Mouse (Mus musculus) right cerebral cortex, postnatal 25 days (tissue): ENCODE data around the gene Wipf2.
"Not testable (repeated sequence)": the region's sequence is repeated elsewhere in the genome, so short reads cannot be mapped to it uniquely, and the experiment has no call there.

Source experiments
- DNase-seq: peaks from one replicate; pipeline ENCODE4 v3.0.0; 2022

The Wipf2 gene

GRCm38 (mm10) chr11:98911498-98911897 lies 48.1 kb downstream of the Wipf2 start:
- DNase-seq = no peak

GRCm38 (mm10) chr11:98914196-98914595 lies 50.8 kb downstream of the Wipf2 start:
- no peak for DNase-seq

GRCm38 (mm10) chr11:98916376-98916775 lies 52.9 kb downstream of the Wipf2 start:
- DNase-seq = not testable (repeated sequence)

DNA sequence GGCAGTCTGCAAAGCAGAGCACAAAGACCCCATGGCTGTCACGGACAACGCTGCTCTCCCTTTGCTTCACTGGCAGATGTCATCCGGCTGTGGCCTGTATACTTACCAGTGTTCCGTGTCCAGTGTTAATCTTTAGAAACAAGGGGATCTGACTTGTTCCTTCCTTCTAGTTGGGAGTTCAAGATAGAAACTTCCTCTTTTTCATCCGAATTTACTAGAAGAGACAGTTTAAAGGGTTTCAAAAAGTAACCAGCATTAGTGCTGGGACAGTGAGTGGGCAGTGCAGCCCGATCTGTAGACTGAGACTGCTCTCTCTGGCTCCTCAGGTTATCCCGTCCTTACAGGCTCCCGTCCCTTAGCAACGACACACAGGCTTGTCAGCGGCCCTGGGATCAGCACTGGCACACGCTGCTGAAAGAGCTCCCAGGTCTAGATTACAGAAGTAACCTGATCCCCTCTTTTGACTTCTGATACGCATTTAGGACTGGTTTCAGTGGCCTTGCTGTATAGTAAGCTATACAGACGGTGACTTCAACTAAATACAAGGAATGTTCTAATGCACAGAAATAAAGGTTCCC lies 54.1 kb downstream of the Wipf2 start:
- DNase-seq = no peak

- DNase-seq = no peak
These were observed 54.8 kb downstream of the Wipf2 start for GRCm38 (mm10) chr11:98918231-98918630.

DNA sequence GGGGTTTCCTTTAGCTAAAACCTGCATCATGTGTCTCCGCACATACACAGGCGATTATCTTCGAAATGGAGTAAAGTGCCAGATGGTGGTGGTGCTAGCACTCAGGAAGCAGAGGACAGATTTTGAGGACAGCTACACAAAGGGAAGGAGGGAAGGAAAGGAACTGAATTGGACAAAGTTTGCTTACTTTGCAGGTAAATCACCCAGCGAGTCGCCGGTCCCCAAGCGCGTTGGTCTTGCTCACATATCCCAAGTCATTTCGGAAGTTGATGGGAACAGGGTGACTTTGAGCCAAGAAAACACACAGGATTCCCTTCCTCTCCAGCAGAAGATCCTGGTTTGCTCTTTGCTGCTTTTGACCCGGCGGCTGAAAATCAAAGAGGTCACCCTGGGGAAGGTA lies 55.6 kb downstream of the Wipf2 start:
- DNase-seq = no peak

- not testable (repeated sequence) for DNase-seq
These were observed 58.4 kb downstream of the Wipf2 start for GRCm38 (mm10) chr11:98921813-98922212.

- not testable (repeated sequence) for DNase-seq
These were observed 58.9 kb downstream of the Wipf2 start for GRCm38 (mm10) chr11:98922307-98922706.

DNA sequence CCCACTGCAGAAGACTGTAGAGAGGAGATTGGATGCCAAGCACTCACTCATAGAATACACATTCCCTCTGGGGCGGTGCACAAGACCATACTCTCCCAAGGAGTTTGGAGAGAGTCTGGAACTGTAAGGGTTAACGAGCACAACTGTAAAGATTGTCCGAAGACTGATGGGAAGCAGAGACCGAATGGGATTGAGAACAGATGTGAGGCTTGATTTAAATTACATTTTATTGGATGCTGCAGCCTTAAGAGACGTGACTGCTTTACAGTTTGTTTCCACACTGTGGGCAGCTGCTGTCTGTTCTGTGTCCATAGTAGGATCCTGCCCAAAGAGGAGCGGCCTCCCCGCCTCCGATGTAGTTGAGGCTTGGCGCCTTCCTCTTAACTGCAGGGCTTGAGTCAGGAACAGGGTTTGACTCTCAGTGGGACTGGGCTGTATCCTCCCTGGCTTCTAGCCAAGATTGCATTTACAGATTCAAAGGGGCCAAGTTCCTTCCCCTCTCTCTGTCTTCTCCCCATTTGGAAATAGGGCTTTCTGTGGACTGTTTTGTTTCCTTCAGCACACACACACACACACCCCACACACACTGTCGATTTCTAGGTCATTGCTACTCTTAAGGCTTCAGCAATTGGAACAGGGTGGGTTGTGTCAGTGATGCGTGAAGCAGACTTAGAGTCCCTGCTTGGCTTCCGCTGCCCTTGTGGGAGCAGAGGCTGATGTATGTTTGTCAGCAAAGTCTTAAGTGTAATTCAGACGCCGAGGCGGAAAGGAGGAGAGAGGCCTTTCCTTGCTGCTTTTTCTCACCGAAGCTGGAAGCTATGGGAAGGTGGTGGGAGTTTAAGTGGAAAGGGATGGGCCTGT lies 59.6 kb downstream of the Wipf2 start:
- not testable (repeated sequence) for DNase-seq

GRCm38 (mm10) chr11:98924633-98925175 lies 61.3 kb downstream of the Wipf2 start:
- no peak for DNase-seq

DNA sequence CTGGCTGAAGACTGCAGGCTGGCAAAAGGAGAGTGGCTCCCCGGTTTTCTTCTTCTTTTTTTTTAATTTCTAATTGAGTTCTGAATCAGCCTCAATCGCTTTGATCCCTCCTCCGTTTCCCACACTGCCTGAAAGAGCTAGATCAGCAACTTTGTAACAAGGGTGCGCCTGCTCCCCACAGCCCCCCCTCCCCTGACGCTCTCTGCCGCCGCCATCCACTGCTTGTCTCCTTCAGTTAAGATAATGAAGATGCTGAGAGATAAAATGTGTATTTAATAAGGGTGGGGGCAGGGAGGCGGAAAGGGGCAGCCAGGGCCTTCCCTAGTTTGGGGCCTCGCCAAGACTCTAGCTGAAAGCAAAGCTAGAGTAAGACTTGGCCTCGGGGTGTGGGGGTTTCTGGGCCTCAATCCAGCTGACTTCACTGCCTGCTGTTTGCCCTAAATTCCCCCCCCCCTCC lies 61.9 kb downstream of the Wipf2 start:
- no peak for DNase-seq

DNA sequence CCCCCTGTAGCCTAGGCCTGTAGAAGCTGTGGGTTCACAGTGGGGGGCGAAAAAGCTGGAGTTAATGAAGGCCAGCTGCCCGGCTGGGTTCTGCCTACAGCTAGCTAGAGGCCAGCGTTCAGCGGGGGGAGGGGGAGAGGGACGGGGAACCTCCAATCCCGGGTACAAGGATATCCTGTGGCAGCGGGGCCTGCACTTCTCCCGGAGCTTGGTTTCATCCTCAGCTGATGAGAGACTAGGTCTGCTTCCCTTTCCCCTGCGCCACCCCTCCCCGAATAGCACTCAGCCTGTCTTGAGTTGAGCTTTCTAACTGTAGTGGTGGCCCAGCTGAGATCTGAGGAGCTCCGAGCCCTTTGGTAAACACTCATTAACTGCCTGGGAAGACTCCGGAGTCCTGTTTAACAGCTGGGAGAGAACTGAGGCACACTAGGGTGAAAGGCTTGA lies 62.5 kb downstream of the Wipf2 start:
- no peak for DNase-seq

- DNase-seq = no peak
These were observed 63.1 kb downstream of the Wipf2 start for GRCm38 (mm10) chr11:98926553-98926952.

DNA sequence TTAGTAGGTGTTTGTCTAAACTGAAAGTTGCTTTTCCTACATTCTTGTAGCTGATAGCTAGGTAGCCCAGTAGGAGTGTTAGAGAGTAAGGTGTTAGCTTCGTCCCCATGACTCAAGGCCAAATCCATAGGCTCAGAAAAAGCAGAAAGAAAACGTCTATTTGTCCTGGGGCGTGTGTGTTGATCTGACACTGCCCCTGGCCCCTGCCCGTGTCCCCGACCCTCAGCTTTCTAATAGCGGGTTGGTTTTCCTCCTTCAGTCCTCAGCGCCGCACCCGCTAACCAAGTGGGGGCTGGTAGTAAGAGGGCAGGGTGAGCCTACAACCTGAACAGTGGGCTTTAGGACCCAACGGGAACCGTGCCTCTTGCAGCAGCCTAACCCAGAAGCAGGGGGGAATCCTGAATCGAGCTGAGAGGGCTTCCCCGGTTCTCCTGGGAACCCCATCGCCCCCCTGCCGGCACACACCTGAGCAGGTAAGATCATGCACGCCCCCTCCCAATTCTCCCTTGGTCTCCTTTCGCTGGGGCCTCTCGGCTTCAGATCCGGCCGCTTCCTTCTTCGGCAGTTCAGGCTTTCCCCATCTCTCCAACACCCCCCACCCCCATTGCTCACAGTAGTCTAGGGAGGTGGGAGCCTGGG lies 64.1 kb downstream of the Wipf2 start, which contains the start of gene Rara:
Rara (plus strand) TSS at position 381 of the 639 bp plus-strand sequence.
- no peak for DNase-seq

DNA sequence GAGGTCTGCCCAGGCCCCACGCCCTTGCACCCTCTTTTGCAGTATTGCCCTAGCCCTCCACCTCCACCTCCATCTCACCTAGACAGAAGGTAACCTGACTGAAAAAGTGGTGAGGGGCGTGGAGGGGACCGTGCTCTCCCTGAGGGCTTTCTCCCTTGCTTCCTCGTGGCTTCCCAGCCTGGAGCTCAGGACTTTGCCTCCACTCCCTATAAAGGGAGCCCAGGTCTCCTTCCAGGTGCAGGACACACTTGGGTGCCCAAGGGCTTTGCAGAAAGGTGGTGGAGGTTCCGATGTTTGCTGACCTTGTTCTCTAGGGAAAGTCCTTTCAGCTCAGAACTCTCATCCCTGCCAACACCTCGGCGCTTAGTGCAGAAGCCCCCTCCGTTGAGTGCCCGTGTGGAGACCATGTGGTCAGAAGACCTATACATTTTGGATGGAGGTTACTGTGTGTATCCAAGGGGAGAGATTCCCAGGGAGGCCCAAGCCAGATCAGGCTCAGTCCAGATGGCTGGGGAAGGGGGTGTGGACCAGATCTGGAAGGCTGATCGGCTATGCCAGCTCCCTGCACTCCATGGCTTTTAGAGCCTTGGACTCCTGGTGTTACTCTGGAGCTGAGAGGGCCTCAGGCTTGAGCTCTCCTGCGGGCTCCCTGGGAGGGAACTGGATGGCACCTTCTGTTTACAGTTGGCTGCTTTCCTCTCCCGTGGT lies 64.9 kb downstream of the Wipf2 start:
- DNase-seq = no peak

DNA sequence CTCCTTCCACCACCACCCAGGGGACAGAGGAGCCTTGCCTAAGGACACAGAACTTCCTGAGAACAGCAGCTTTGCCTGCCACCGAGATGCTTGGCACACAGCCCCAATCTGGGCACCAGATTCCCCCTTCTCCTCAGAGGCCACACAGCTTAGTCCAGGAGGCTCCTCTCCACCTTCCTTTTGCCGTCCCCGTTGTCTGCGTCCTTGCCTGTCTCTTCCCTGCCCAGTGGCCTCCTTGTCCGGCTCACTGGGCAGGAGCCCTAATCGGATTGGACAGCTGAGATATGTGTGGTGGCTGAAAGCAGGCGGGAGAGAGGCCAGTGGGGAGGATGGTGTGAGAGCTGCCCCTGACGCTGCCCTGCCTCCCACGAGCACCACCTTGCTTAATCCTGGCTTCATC lies 66.1 kb downstream of the Wipf2 start:
- DNase-seq = no peak

- DNase-seq = no peak
These were observed 66.7 kb downstream of the Wipf2 start for GRCm38 (mm10) chr11:98930127-98930601.

- no peak for DNase-seq
These were observed 67.5 kb downstream of the Wipf2 start for GRCm38 (mm10) chr11:98930773-98931512.

DNA sequence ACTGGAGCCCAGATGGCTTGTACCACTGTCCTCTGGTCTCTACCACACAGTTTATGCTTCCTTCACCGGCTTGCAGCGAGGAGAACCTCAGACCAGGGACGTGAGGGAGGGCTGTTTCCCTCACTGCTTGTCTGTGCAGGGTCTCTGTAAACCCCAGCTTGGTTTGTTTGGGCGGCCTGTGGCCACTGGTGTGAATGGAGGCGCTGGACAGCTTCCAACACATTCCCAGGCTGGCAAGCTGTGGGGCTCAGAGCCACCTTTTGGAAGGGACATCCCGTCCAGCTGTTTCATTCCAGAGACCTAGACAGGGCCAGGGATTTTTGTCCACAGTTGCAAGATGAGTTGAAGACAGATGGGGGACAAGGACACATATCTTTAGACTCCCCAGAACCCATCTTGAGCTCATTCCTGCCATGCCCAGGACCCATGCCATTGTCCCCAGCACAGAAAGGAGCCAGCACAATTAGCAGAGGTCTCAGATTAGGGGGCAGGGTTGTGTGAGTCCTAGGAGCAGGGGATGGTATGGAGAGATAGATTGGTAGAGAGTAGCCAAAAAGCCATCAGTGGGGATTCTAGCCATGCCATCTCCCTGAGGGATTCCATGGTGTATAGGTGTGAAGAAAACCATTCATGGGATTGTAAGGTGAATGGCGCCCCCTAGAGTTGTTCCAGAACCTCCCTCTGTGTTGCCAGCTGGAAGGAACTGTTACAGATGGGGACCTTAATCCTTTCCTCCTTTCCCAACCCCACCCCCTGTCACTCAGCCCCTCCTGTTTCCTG lies 68.3 kb downstream of the Wipf2 start:
- no peak for DNase-seq

DNA sequence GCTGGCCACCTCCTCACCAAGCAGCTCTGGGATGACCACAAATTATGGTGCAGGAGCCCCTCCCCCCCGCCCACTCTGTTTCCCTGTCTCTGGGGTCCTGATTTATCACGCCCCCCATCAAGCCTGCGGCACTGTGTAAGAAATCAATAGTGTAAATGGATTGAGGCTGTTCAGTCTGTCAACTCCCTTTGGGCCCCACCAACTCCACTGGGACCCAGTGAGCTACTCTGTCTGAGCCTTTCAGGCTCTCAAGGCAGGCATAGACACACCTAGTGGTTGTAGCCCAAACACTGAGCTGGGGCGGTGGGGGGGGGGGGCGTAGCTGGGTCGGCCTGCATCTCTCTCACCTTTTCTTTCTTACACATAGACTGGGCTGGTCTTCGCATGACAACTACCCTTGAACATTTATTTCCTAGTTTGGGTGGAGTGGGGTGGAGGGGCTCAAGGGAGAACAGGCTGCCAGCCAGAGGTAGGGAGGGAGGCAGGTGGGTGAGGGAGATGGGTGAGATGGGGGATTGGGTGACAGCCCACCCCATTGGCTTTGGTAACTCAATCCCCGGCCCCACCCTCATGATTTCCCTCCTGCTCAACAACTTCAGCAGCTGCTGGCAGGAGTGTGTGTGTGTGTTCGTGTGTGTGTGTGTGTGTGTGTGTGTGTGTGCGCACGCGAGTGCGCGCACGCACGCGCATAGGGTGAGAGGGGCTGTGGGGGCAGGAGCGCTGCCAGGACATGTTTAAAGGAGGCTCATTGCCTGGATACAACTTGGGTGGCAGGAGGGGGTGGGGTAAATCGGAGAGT lies 69.1 kb downstream of the Wipf2 start:
- DNase-seq = no peak
